Mouse (Mus musculus) c-Kit-positive CD71-negative TER-119-negative erythroid progenitor cells, embryonic 14.5 days (primary cell): ENCODE measurements at regions not wholly inside any gene's neighbourhood (a gene's known extent, or its start where the extent isn't known, plus 50 kb on each side); places are given as distances from the start of the nearest gene placed in this dataset.

Experiments
- DNase-seq: peaks from one replicate; pipeline ENCODE4 v3.0.0-alpha.2; 2013; ENCODE audit warnings: low read depth

DNA sequence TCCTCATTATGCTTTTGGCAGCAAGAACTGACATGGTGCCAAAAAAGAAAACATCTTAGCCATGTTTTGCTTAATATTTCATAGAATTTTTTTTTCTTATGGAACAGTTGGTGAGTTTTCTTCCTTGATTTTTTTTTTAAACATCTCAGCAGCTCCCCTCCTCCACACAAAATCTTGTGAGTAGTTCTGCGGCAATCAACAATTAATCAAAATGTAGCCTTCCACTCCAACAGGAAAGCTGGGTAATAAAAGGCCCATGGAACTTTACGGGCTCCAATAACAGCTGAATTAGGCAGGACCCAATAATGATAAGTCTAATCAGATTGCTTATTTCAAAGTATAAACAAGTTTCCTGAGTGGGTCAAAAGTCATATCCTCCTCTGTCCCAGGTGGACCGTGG is 324.7 kb downstream of the Epha4 start:
- no peak for DNase-seq

DNA sequence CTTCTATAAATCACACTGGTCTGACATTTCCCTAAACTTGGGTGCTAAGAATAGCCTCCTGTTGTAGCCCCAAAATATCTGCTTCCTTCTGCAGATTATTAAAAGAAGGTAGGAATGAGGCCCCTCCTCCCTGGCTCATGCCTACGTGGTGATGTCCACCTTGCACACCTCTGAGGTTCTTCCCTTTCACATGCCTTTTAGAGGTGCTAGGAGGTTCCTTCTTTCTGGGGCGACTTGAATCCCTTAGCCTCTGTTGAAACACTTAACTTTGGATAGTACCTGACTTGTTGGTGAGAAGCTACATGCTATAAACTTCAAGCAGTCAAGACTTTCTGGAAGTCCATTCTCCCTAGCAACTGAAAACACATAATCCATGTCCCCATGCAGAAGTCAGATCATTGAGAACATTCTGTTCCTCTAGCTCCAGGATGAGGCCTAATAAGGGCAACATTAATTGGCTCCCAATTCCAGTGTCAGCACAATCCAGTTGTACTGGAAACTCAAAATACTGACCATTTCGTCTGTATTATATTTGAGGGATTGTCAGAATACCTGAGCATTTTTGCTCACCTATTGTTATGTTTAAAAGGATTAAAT is 313.5 kb downstream of the Epha4 start:
- no peak for DNase-seq

DNA sequence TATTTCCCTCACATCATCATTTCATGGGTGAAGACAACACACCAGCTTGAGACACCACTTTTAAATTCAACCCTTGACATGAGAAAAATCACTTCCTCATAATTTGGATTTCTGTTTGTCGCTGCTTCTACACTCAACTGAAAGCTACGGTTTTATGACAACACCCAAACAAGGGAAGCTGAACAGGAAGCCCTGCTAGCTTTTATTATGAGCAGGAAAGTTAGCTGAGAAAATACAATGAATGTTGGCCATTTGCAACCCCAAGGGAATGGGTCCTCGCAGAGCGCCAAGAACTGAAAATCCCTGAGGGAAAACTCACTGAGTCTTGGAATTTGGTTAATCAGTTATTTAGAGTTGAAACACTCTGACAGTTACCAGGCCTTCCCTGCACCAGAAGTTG is 311.9 kb downstream of the Epha4 start:
- DNase-seq: no peak

DNA sequence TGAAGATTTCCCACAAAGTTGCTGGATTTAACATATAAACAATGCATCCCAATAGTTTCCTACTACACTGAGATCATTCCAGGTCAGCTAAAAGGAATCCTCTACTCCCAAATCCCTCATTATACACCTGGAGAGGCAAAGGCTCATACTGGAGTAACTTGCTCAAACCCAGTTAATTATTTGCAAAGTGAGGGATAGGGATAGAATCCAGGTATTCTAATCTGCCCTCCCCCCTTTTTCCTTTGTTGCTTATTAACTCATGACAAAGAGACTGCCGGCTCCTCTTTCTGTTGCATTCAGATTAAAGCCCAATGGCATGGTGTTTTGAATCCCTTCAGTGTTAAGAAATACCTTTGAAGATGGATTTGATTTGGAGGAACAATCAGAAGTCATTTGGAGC is 308.4 kb downstream of the Epha4 start:
- no peak for DNase-seq

DNA sequence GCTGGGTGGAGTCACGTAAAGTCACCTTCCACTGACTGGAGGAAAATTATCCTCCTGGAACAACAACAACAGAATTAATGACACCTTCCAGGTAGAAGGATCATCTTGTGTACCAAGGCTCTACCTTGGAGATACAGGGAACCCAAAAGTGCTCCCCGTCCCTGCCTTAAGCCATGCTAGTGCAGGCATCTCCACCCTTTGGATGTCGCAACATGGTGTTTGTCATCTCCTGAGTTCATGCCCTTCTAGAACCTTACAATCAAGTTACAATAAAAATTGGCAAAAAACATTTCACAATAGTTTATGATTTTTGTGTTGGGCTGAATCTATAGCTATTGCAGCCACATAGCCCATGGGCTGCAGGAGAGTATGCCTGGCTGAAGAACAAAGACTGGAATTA is 305.5 kb downstream of the Epha4 start:
- no peak for DNase-seq

DNA sequence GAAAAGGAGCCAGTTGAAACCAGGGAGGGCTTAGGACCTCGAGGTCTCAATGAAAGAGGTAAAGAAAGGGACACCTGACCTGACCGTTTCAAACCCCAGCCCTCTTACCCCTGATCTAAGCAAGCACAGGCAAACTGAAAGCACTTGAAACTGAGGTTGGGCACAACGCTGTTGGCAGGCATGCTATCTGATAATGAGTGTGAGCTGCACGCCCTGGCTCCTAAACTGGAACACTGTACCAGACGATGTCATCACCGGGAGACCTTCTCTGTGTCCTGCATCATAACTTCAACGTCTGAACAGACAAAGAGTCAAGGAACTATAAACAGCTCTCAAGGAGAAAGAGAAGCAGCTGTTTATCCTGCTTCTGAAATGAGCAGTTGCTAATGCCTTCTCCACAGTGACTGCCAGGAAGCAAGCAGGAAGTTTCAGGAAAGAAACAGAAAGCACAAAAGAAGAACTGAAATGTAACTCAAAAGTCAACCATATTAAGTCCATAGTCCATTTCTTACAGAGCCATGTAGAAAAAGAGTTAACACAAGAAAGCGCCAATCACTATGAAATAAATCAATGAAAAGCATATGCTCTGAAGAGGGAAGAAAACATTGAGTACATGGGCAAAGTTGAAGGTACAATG is 301.3 kb downstream of the Epha4 start:
- DNase-seq: no peak

DNA sequence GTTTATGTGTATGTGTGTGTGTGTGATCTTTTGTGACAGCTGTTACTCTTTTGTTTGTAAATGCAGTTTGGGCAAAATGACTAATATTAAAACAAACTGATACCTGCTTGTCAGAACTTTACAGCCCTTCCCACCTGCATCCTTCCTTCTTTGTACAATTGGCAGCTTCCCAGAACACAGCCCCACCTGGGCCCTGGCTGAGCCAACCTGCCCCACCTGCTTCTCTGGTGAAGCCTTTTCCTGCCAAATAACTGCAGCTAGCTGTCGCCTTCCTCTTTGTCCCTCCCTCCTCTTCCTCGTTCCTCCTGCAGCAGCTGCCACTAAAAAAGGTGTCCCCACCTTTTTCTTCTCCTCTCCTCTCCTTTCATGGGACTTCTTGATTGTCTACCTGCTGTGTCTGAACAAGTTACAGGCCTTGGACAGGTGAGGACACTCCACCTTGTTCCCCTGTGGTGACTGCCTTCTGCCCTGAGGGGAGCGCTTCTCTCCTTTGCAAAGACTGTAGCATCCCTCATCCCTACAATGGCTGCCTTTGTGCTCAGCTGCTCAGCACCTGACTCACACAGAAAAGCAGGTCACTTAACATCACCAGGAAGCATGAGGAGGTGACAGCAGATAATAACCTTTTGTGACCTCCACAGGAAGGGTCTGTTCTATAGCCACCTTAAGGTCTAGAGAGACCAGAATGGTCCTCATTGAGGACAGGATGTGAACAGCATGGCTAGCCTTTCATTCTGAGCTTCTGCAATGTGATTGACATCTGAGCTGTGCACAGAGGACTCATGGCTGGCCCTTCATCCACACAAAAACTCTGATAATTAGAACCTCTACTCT is 295.2 kb downstream of the Epha4 start:
- no peak for DNase-seq

DNA sequence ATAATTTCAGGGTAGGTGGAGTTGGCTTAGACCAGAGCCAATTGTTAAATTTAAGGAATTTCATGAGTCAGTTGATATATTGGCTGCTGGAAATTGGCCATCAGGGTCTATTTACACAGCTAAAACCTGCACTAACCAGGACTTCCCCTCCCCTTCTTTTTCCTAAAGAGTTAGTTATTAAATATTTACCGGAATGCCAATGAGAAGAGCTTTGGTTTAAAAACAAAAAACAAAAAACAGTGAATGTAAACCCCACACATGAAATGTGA is 294.6 kb downstream of the Epha4 start:
- no peak for DNase-seq

DNA sequence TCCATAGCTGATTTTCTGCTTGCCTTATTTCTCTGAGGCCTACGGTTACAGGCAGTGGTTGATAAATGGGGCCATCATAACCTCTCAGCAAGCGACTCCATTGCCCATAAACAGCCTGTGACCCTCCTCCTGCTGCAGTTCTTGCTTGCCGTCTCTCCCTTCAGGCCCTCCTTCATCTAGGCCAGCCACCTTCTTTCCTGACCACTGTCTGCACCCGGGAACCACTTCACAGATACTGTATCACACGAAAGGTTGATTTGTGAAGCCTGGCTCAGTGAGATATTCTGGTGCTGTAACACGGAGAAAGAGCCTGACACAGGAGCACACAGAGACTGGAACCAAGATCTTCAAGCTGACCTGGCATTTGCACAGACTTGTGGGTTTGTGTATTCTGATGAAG is 294.1 kb downstream of the Epha4 start:
- no peak for DNase-seq

DNA sequence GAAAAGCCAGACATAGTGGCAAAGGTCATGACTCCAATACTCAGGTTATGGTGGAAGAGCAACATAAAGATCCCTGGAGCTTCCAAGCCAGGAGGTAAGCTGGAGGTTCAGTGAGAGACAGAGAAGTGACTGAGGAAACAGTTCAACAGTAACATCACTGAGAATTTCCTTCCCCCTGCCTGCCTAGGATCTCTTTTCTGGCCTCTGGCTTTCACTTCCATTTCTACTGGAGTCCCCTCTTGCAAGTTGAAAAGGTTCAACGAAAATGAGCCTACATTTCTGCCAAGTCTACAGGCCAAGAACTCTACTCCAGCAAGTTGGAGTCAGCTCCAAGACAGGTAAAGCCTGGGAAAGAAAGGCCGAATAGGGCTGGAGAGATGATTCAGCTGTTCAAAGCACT is 293.0 kb downstream of the Epha4 start:
- DNase-seq: no peak

DNA sequence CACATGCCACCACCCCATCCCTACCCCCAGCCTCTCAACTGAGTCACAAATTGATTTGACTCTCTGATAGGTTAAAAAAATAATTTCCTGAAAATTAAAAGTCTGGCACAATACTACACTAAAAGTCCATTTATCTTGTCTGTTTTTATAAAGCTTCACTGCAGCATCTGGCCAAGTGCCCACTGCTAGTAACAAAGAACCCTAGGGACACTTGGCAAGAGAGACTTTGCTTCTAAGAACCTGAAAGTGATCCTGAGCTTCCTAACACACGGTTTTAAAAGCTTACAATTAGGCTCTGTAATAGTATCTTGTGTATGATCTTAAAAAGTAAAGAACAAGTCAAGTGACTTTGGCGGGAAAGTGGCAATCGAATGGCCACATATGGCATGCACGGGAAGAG is 288.3 kb downstream of the Epha4 start:
- DNase-seq: no peak

DNA sequence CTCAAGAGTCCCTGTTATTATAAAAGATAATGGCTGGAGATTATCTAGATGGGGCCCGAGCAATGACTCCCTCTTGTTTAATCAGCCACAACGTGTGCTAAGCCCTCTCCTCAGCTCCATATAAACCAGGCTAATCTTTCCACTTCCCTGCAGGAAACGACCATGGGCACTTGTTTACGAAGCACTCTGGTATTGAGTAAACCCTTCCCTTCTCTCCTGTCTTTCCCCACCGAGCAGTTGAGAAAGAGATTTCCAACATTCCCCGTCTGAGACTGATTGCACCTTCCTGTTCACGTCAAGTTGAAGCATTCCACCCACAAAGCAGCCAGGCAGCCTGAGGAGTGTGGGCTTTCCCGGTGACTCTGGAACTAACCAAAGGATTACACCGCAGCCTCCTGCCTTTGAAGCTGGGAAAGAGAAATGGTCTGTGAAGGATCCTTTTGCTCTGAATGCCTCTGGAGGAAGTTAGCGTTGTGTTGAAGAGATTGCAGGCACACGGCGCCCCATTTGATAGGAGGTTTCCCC is 287.8 kb downstream of the Epha4 start:
- no peak for DNase-seq

DNA sequence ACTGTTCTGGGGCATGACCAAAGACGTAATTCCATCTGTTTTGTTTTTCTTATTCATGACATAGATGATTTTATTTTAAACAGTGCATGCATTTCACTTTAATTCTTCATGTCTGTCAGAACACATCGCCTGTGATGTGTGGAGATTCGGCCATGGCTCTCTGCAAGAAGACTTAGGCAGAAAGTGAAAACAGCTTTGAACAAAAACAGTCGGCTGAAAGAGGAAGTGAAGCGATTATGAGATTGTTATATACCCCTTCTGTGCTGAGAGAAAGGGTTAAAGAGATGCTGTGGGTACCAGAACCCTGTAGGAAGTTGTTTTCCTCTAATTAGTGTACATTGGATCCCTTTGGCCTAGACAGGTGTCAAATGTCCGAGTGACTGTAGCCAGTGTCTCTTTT is 287.1 kb downstream of the Epha4 start:
- DNase-seq: no peak

DNA sequence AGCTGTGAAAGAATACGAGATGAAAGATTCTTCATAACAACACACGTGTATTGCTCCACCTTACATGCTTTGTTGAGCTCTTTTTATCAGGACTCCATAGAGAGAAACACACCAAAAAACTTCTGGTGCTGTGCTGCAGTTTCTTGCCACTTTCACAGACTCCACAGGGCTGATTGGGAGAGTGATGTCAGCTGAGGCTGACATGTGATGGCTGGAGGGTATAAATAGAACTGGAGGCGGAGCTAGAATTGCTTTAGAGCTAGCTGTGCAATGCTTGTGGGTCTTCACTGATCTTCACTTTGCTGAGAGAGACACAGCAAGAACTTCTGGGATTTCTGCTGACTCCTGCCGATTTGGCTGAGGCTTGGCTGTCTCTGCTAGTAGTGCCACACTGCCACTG is 285.3 kb downstream of the Epha4 start:
- DNase-seq: no peak

DNA sequence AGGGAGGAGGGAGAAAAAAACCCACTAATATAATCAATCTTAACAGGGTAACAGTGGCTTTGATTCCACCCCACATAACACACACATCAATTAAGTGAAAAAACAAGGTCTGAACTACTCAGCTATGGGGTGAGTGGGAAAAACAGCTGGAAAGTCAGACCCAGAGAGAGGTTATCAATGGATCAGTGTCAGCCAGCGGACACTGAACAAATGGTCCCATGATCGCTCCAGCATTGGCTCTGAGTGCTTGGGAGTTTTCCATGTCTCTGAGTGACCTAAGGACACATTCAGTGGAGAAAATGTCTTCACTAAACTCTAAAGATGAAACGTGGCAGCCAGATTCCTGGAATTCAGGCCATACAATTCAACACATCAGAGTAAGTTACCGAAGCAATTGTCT is 281.9 kb downstream of the Epha4 start:
- DNase-seq: no peak

DNA sequence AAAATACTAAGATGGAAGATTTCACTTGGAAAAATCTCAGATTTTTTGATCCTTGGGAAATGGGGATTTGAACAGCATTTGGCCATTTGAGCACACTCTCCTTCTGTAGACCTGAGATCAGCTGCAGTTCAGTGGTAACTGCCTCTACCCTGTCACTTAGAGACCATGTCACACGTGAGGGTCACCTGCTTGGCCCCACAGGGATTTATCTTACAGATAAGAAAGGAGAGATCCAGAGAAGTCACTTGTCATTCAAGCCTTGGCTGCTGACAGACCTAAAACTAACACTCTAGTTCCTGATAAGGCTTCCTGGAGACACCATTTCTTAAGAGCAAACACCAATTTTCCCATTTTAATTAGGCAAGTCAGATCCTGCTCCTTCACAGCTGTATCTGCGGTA is 270.2 kb downstream of the Epha4 start:
- no peak for DNase-seq

DNA sequence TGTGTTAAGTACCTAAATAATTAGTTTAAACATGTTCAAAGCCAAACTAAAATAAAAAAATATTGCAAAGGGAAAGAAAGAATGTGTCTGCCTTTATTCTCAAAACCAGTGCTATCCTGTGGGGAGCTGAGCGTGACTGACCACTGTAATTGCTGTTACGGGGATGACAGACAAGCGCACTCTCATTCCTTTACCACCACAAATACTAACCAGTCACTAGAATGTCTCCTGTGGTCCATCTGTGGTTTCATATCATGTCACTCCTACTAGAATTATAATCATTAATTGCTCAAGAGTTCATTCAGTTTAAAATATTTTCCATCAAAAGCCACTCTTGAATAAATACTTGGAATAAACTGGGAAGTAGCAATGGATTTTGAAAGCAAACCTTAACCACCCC is 268.8 kb downstream of the Epha4 start:
- DNase-seq: no peak

DNA sequence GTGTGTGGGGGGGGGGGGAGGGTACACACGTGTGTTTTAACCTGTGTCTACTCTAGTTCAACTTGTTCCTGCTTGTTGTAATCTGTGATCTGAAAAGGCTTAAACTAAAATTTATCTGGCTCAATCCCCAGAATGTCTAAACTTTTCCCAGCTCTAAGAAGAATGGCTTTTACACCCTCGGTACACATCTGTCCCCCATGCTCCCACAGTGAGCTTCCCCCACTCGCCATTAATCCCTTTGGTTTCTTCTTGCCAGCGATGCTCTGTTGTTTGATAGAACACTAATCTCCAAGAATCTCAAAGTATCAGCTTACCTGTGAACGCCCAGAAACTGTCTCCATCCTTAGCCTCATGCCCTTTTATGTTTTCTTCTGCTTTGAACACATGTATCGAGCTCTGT is 260.6 kb downstream of the Epha4 start:
- DNase-seq: no peak

DNA sequence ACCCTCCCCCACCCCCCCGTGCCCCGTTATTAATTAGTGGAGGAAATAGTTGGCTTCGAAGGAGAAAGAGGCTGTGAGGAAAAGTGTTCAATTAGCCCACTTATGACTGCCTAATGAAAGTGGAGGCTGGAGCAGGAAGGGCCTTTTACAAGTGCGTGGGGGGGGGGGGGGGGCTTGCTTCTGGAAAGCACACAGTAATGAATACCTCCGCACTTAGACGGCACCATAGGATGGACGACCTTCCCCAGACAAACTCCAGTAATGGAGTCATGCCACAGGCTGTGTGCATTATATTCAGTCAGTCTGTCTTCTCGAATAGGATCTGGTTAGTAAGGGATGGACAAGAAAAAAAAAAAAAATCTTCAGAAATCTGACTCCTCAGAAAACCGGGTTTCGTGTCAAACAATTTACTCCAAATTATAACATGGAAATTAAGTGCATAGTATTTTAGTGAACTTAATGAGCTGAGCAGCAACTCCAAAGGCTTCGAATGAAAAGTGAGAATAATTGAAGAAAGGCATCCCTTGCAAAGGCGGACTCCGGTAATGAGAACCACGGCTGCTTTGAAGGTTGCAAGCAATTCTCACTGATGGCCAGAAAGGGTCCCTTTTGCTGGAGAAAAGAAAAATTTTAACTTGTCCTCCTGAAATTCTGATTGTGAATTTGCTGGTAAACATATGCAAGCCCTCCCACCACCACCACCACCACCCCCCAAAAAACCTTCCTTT is 258.6 kb downstream of the Epha4 start:
- no peak for DNase-seq

DNA sequence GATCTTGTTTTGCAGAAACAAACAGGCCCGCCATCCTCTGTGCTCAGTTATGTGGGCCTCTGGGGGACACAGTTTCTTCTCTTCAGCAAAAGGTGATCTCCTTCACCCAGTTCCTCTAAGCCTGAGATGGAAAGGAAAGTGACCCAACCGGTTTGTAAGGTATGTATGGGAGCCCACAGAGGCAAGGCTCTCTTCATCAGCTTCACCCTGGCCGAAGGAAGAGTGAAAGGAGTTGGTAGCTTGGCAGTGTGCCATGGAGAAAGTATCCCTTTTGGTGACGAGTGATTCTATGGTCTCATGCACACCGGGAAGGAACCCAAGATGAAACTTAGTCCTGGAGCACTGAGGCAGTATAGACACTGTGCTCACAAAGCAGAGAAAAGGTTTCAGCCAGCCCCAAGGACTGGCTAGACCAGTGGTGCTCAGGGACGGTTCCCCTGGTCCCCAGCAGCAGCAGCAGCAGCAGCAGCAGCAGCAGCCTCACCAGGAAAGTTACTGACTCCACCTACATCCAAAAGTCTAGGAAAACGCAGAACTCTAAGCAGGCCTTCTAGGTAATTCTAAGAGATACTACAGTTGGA is 256.1 kb downstream of the Epha4 start:
- no peak for DNase-seq

DNA sequence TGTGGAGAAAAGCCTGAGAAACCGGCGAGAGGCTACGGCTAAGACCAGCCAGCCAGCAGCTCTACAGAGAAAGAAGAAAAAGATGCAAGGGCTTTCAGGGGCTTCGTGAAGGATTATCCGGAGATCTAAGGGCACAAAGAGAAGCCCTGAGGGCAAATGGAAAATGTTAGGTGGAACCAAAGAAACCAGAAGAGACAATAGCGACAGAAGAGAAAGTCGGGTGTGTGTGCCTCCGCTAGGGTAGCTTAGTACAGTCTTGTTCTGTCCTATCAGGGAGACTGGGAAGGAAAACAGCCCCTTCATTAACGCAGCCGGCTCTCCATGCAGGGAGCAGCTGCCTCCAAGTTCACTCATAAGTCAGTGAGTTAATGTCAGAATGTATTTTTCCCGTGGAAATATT is 255.1 kb downstream of the Epha4 start:
- no peak for DNase-seq

DNA sequence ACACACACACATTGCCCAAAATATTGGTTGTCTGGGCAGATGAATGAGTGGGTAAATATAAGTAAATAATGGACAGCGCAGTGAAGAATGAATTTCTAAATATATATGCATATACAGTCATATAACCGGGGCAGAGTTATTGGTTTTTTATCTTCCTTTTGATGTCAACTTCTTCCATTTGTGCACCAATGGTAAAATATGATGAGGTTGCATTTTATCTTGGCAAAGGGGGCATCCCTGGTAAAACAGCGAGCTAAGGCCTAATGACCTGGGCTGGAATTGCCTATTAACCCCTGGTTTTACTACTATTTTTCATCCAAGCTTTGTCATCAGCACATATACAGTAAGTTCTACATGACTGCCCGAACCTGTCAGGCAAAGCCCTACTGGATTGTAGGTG is 253.2 kb downstream of the Epha4 start:
- DNase-seq: no peak

DNA sequence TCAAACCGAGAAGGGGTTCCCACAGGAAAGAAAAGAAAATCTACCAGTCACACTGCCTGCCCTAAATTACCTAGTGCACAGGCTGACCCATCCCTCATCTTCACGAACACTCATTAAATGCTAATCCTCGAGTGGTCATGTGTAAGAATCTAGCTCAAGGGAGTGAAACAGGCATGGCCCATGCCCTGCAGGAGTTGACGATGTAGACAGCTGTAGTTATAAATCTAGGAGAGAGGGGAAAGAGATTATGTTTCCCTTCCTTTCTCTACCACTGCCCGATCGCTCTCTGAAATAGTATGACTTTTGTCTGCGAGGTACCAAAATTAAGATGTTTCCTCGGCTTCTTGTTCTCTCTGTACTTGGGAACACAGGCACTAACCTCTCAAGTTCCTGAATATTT is 249.2 kb downstream of the Epha4 start:
- no peak for DNase-seq
